Mouse (Mus musculus) inflammation-experienced regulatory T-cells, adult 16 weeks (primary cell): Measurements from ENCODE around the gene Dennd6b. TPM values are rescaled to one million over a fixed set of nuclear protein-coding genes. Genes with fewer than 3 reads are reported as not detected.

Source experiments
- polyA plus RNA-seq: library from polyadenylated mRNA; unstranded; fragments of 100-300 nt; shearing (Covaris generic); gene quantifications from one replicate; pipeline ENCODE4 v1.2.1, GENCODE M21; 2017

The Dennd6b gene
- polyA plus RNA-seq, result 52.0 TPM

GRCm38 (mm10) chr15:89196313-89196706 lies at the start of gene Dennd6b:
TSS of gene Dennd6b (minus strand) at chr15:89196496.

GRCm38 (mm10) chr15:89210915-89211715 lies 14.8 kb upstream of the Dennd6b start, which contains the start of gene Ppp6r2:
TSS of gene Ppp6r2 (plus strand) at chr15:89211553.

GRCm38 (mm10) chr15:89180571-89181229 lies 15.6 kb downstream of the Dennd6b start, which contains the start of gene Plxnb2:
TSS of gene Plxnb2 (minus strand) at chr15:89180788.

GRCm38 (mm10) chr15:89149271-89150040 lies 46.8 kb downstream of the Dennd6b start, which contains the start of gene Mapk11:
TSS of gene Mapk11 (minus strand) at chr15:89149628.

GRCm38 (mm10) chr15:89140659-89141252 lies 55.5 kb downstream of the Dennd6b start, which contains the start of gene Mapk12:
TSS of gene Mapk12 (minus strand) at chr15:89140703.

Other genes starting within 250 kb of the Dennd6b start
- gene Ttll8, start 242.1 kb downstream of the Dennd6b start, polyA plus RNA-seq, result not detected
- not detected for gene Mlc1, start 217.5 kb downstream of the Dennd6b start, polyA plus RNA-seq
- gene Mov10l1, start 213.6 kb downstream of the Dennd6b start, polyA plus RNA-seq, result not detected
- gene Panx2, start 136.8 kb downstream of the Dennd6b start, polyA plus RNA-seq, result 0.30 TPM
- gene Trabd, start 121.4 kb downstream of the Dennd6b start, polyA plus RNA-seq, result 69.7 TPM
- 6.0 TPM for gene Selenoo, start 107.4 kb downstream of the Dennd6b start, polyA plus RNA-seq
- 35.9 TPM for gene Tubgcp6, start 73.4 kb downstream of the Dennd6b start, polyA plus RNA-seq
- gene Hdac10, start 67.8 kb downstream of the Dennd6b start, polyA plus RNA-seq, result 77.6 TPM
- gene Mapk12, start 55.8 kb downstream of the Dennd6b start, polyA plus RNA-seq, result 10.2 TPM
- gene Mapk11, start 46.9 kb downstream of the Dennd6b start, polyA plus RNA-seq, result 54.8 TPM
- 6.9 TPM for gene Plxnb2, start 15.7 kb downstream of the Dennd6b start, polyA plus RNA-seq
- 6.3 TPM for gene Ppp6r2, start 15.1 kb upstream of the Dennd6b start, polyA plus RNA-seq
- 78.2 TPM for gene Sbf1, start 118.8 kb upstream of the Dennd6b start, polyA plus RNA-seq
- not detected for gene Adm2, start 126.2 kb upstream of the Dennd6b start, polyA plus RNA-seq
- not detected for gene Miox, start 137.9 kb upstream of the Dennd6b start, polyA plus RNA-seq
- 77.8 TPM for gene Lmf2, start 159.2 kb upstream of the Dennd6b start, polyA plus RNA-seq
- 198 TPM for gene Ncaph2, start 159.2 kb upstream of the Dennd6b start, polyA plus RNA-seq
- 6.4 TPM for gene Sco2, start 177.3 kb upstream of the Dennd6b start, polyA plus RNA-seq
- 1.0 TPM for gene Tymp, start 180.5 kb upstream of the Dennd6b start, polyA plus RNA-seq
- gene Odf3b, start 182.8 kb upstream of the Dennd6b start, polyA plus RNA-seq, result 1.1 TPM
- gene Klhdc7b, start 188.4 kb upstream of the Dennd6b start, polyA plus RNA-seq, result 0.29 TPM
- not detected for gene Syce3, start 214.0 kb upstream of the Dennd6b start, polyA plus RNA-seq
- 0.49 TPM for gene Cpt1b, start 229.4 kb upstream of the Dennd6b start, polyA plus RNA-seq
- 6.1 TPM for gene C730034F03Rik, start 233.1 kb upstream of the Dennd6b start, polyA plus RNA-seq
- not detected for gene Gm44502, start 233.2 kb upstream of the Dennd6b start, polyA plus RNA-seq
- gene Chkb, start 233.4 kb upstream of the Dennd6b start, polyA plus RNA-seq, result 111 TPM